Mouse (Mus musculus): Measurements from ENCODE around the gene Nagpa. TPM values are rescaled to one million over a fixed set of nuclear protein-coding genes. Genes with fewer than 3 reads are reported as not detected.

The Nagpa gene
- polyA plus RNA-seq, 1 experiment from 2014 or later = 12.4 TPM

DNA sequence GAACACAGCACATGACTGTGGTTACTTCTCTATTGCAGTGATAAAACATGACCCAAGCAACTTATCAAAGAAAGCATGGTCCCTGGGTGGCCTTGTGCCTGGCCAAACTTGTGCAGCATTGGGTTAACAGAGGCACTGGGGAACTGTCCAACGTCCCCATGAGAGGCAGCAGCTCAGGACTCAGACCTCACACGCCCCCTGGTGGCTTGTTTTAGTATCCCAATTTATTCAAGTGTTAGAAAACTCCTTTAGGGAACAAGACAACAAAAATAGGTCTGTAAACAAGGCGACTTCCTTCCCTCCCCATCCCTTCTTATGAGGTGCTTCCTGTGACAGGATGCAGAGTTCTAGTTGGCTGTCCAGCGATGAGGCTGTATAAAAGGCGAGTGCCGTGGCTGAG is 8.7 kb downstream of the Nagpa start:
- no peak for ATAC-seq (replicated peaks; ENCODE audit: insufficient number of reproducible peaks, insufficient read depth, low FRiP score, low read depth)
- H3K4me2 ChIP-seq = no peak overlapping the region
- no peak overlapping the region for H3K4me3 ChIP-seq
- no peaks in the 10 kb centered on the region for H3K9me3 ChIP-seq (replicated peaks)
- H3K27me3 ChIP-seq = no peaks in the 10 kb centered on the region; the same call in 1 of the 2 replicates
- H3K27ac ChIP-seq = no peak overlapping the region
- no peaks in the 10 kb centered on the region for H3K4me1 ChIP-seq (replicated peaks)
- WGBS = 32% methylated on average over 6 of the region's 6 CpGs
- peaks cover 8% of the 10 kb centered on the region; the same call in 1 of the 2 replicates for H3K36me3 ChIP-seq
- H3K9ac ChIP-seq = no peak overlapping the region

DNA sequence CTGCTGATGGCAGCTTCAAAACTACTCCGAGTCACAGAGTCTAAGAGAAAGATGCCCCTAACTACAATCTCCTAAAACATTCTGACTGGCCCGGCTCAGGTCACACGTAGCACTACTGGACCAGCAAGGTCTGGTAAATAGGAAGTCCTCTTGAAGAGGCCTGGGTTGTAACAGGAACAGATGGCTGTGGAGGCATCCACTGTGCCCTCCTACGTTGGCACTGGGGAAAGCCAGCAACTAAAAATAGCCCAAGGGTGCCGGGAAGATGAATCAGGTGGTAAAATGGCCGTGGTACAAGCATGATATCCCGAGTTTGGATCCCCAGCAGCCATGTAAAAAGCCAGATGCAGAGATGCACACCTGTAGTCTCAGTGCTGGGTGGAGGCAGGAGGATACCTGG is 17.6 kb downstream of the Nagpa start:
- Histone ChIP-seq H3K4me3 (no peak overlapping the region), H3K9me3 (replicated peaks) (no peaks in the 10 kb centered on the region), H3K27ac (0 out of 2 replicates have a peak overlapping the region, but pooled peaks have one; percentile 9), H3K9ac (no peak overlapping the region), H3K4me1 (replicated peaks) (peaks cover 10% of the 10 kb centered on the region; the same call in 1 of the 2 replicates), H3K27me3 (no peaks in the 10 kb centered on the region; the same call in 1 of the 2 replicates), H3K36me3 (no peaks in the 10 kb centered on the region), H3K4me2 (no peak overlapping the region)
- WGBS = 33% methylated on average over 7 of the region's 7 CpGs
- no peak for ATAC-seq (replicated peaks; ENCODE audit: insufficient number of reproducible peaks, insufficient read depth, low FRiP score, low read depth)

DNA sequence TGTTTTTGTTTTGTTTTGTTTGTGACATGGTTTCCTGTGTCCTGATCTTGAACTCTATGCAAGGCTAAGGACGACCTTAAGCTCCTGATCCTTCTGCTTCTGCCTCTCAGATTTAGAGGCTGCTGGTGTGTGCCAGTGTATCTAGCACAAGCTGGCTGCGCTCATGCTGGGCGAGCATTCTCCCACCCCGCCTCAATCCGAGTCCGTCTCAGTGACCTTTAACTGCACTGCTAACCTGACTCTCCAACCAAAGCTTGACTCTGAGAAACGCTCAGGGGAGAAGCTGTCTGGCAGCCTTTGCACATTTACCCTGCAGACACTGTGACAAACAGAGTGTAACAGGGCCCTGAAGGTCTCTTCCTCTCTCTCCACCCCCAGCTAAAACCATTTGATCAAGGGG is 18.1 kb downstream of the Nagpa start:
- H3K9ac ChIP-seq = no peak overlapping the region; the same call in 1 of the 2 replicates
- H3K4me2 ChIP-seq = no peak overlapping the region
- ATAC-seq (replicated peaks; ENCODE audit: insufficient number of reproducible peaks, insufficient read depth, low FRiP score, low read depth) = no peak
- 54% methylated on average over 7 of the region's 7 CpGs for WGBS
- peaks cover 10% of the 10 kb centered on the region; the same call in 1 of the 2 replicates for H3K4me1 ChIP-seq (replicated peaks)
- H3K4me3 ChIP-seq = no peak overlapping the region
- 0 out of 2 replicates have a peak overlapping the region, but pooled peaks have one; percentile 9 for H3K27ac ChIP-seq
- H3K9me3 ChIP-seq (replicated peaks) = no peaks in the 10 kb centered on the region
- no peaks in the 10 kb centered on the region for H3K36me3 ChIP-seq
- no peaks in the 10 kb centered on the region; the same call in 1 of the 2 replicates for H3K27me3 ChIP-seq

DNA sequence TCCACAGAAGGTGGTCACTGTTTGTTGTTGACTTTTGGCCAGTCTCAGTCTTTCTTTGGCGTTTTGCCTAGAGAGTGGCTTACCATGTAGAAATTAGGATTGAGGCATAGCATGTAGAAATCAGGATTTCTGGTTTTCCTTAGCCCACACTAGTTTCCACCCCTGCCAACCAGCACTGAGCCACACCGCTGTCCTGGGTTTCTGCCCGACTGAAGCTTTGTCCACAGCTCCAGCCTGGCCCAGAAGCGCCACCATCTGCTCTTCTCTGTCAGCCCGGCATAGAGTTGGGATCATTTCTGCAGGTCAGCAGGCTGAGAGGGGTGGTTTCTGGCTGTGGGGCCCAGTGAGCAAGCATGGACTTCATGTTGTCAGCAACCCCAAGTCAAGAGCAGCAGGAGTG is 18.9 kb downstream of the Nagpa start:
- Histone ChIP-seq H3K4me3 (no peak overlapping the region), H3K4me1 (replicated peaks) (peaks cover 10% of the 10 kb centered on the region; the same call in 1 of the 2 replicates), H3K27me3 (no peaks in the 10 kb centered on the region), H3K4me2 (no peak overlapping the region), H3K27ac (no peak overlapping the region), H3K36me3 (no peaks in the 10 kb centered on the region), H3K9me3 (replicated peaks) (no peaks in the 10 kb centered on the region), H3K9ac (no peak overlapping the region)
- ATAC-seq (replicated peaks; ENCODE audit: insufficient number of reproducible peaks, insufficient read depth, low FRiP score, low read depth) = no peak
- WGBS = 75% methylated on average over 5 of the region's 5 CpGs

DNA sequence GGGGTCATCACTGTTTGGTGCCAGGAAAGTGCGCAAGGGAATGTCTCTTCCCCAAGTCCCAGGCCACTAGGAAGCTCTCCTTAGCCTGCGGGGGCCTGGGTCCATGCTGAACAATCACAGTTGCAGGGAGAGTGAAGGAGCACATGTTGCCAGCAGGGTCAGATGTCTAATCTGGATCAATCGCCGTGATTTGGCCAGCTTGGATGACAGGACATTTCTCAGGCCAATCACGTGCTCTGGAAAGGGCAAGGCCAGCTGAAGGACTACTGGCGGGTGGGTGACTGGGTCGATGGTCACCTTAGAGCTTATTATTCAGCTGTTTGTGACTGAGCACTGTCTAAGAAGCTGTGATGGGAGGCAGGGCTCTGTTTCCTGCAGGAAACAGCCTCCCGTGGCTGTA is 19.7 kb downstream of the Nagpa start:
- Histone ChIP-seq H3K9me3 (replicated peaks) (no peaks in the 10 kb centered on the region), H3K27ac (no peak overlapping the region), H3K4me1 (replicated peaks) (peaks cover 10% of the 10 kb centered on the region; the same call in 1 of the 2 replicates), H3K36me3 (no peaks in the 10 kb centered on the region), H3K27me3 (no peaks in the 10 kb centered on the region), H3K4me2 (no peak overlapping the region), H3K4me3 (no peak overlapping the region), H3K9ac (no peak overlapping the region)
- no peak for ATAC-seq (replicated peaks; ENCODE audit: insufficient number of reproducible peaks, insufficient read depth, low FRiP score, low read depth)
- 61% methylated on average over 8 of the region's 8 CpGs for WGBS

DNA sequence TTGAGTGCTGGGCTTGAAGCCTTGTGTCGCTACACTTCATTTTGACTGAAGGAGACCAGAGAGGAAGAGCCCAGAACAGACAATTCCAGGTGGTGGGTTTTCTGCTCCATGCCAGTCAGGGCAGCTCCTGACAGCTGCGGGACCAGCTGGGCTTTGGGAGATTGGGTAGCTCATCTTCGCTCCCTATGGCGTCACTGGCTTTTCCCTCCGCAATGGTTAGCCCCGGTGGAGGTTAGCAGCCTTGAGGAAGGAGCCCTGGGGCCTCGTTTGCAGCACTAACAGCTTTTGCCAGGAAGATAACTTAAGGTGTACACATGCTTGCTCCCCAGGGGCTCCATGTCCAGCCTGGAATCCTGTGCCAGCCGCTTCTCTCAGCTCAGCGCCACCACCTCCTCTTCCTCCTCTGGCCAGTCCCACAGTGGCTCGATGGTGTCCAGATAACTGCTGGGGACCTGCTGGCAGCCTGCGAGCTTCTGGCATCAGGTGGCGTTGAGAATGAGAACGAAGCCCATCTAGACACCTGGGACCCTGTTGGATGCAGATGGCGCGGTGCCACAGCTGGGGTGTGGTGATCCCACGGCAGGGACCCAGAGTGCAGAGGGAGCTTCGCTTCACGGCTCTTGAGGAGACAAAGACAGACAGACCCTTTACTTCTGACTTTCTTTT is 20.4 kb downstream of the Nagpa start:
- peaks cover 10% of the 10 kb centered on the region; the same call in 1 of the 2 replicates for H3K4me1 ChIP-seq (replicated peaks)
- H3K4me2 ChIP-seq = no peak overlapping the region
- H3K36me3 ChIP-seq = no peaks in the 10 kb centered on the region
- no peak overlapping the region for H3K27ac ChIP-seq
- H3K9me3 ChIP-seq (replicated peaks) = no peaks in the 10 kb centered on the region
- no peak overlapping the region for H3K9ac ChIP-seq
- no peaks in the 10 kb centered on the region for H3K27me3 ChIP-seq
- no peak overlapping the region for H3K4me3 ChIP-seq
- 77% methylated on average over 18 of the region's 18 CpGs for WGBS
- ATAC-seq (replicated peaks; ENCODE audit: insufficient number of reproducible peaks, insufficient read depth, low FRiP score, low read depth) = no peak

DNA sequence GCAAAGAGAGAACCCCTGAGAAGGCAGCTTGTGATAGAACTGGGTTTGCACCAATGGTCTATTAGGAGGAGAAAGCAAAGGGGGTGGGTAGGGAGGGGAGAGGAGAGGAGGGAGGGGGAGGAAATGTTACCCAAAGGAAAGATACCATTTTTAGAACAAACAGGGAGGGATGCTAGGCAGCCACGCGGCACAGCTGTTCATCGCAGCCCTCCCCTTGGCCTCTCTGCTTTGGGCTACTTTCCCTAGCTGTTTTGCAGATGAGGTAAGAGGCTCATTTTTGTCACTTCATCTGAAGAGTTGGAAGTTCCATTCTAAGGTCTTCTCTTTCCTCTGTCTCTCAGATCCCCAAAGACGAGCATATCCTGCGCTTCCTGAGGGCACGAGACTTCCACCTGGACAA is 31.2 kb downstream of the Nagpa start:
- H3K36me3 ChIP-seq = no peaks in the 10 kb centered on the region
- H3K4me3 ChIP-seq = no peak overlapping the region
- 72% methylated on average over 6 of the region's 6 CpGs for WGBS
- H3K27me3 ChIP-seq = no peaks in the 10 kb centered on the region
- no peak overlapping the region for H3K27ac ChIP-seq
- peaks cover 16% of the 10 kb centered on the region for H3K4me1 ChIP-seq (replicated peaks)
- ATAC-seq (replicated peaks; ENCODE audit: insufficient number of reproducible peaks, insufficient read depth, low FRiP score, low read depth) = no peak
- no peaks in the 10 kb centered on the region for H3K9me3 ChIP-seq (replicated peaks)
- no peak overlapping the region for H3K9ac ChIP-seq
- no peak overlapping the region for H3K4me2 ChIP-seq

DNA sequence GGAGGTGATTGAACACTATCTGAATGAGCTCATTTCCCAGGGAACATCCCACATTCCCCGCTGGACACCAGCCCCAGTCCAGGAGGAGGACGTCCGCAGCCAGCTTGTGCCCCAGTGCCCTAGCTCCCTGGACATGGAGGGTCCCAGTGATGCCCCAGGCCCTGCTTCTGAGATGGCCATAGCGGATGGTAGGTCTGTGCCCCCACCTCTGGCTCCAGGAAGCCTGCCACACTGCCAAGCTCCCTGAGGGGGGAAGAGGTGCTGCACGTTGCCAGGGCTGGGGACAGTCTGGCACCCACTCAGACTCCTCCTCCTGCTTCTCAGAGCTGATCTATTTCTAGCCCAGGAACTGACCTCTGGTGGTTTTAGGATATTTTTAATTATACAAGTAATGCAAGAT is 35.0 kb downstream of the Nagpa start:
- ATAC-seq (replicated peaks; ENCODE audit: insufficient number of reproducible peaks, insufficient read depth, low FRiP score, low read depth) = peak; percentile 56; the same call in 1 of the 2 replicates
- 42% methylated on average over 5 of the region's 5 CpGs for WGBS
- peaks cover 35% of the 10 kb centered on the region for H3K4me1 ChIP-seq (replicated peaks)
- peak overlapping the region; percentile 51; the same call in 1 of the 2 replicates for H3K27ac ChIP-seq
- H3K4me3 ChIP-seq = no peak overlapping the region
- no peaks in the 10 kb centered on the region for H3K9me3 ChIP-seq (replicated peaks)
- H3K4me2 ChIP-seq = no peak overlapping the region
- no peaks in the 10 kb centered on the region for H3K36me3 ChIP-seq
- no peak overlapping the region for H3K9ac ChIP-seq
- no peaks in the 10 kb centered on the region for H3K27me3 ChIP-seq

DNA sequence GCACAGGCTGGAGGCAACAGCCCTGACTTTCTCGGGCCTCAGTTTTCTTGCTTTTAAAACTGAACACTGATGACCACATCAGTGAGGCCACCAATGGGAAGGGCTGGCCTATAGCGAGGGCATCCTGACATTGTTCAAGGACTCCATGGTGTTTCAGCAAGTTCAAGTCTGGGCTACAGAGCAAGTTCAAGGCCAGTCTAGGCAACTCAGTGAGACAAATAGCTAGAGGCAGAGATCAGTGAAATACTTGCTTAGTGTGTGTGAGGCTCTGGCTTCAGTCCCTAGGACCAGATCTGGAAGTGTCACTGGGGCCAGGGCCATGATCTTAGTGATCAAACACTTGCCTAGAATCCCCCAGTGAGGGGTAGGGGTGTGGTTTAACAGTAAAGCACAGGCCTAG is 35.8 kb downstream of the Nagpa start:
- no peak overlapping the region for H3K27ac ChIP-seq
- no peak for ATAC-seq (replicated peaks; ENCODE audit: insufficient number of reproducible peaks, insufficient read depth, low FRiP score, low read depth)
- H3K36me3 ChIP-seq = no peaks in the 10 kb centered on the region
- H3K4me2 ChIP-seq = no peak overlapping the region
- no peaks in the 10 kb centered on the region for H3K27me3 ChIP-seq
- no peaks in the 10 kb centered on the region for H3K9me3 ChIP-seq (replicated peaks)
- H3K4me1 ChIP-seq (replicated peaks) = peaks cover 35% of the 10 kb centered on the region
- H3K4me3 ChIP-seq = no peak overlapping the region
- WGBS = 84% methylated on average over 2 of the region's 2 CpGs
- no peak overlapping the region for H3K9ac ChIP-seq

DNA sequence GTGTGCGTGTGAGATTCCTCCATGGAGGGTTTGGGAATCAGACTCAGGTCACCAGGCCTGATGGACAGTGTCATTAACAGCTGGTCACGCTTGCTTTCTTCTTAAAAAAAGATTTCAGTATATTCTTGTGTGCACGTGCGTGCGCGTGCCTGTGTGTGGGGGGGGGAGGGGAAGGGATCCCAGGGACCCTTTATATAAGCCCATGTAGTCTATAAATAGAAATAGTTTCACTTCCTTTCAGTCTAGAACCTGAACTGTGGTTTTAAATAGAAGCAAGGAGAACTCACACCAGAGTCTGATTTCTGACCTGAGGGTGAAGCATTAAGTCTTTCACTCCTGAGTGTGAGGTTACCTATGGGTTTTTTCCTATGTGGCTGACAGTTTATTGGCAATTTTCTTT is 39.5 kb downstream of the Nagpa start:
- H3K4me3 ChIP-seq = no peak overlapping the region
- H3K36me3 ChIP-seq = no peaks in the 10 kb centered on the region
- H3K9ac ChIP-seq = no peak overlapping the region
- H3K27ac ChIP-seq = no peak overlapping the region
- no peak overlapping the region for H3K4me2 ChIP-seq
- 45% methylated on average over 6 of the region's 6 CpGs for WGBS
- peaks cover 30% of the 10 kb centered on the region for H3K4me1 ChIP-seq (replicated peaks)
- H3K9me3 ChIP-seq (replicated peaks) = no peaks in the 10 kb centered on the region
- ATAC-seq (replicated peaks; ENCODE audit: insufficient number of reproducible peaks, insufficient read depth, low FRiP score, low read depth) = no peak; the same call in 1 of the 2 replicates
- no peaks in the 10 kb centered on the region for H3K27me3 ChIP-seq

DNA sequence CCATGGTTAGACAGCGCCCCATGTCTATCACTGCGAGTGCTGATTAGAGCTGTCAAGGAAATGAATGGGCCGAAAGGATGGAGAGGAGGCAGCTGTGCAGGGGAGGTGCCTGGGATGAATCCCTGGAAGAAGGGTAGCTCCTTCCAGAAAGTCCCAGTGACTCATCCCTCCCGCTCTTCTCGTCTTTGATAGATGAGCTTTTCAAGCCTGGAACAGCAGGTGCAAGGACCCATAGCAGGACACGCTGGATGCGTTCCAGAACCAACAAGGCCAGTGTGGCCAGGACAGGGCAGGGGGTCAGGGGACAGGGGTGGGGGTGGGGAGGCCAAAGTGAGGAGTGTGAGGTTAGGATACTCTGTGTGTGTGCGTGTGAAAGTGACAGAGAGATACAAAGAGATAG is 44.6 kb downstream of the Nagpa start:
- Histone ChIP-seq H3K9ac (no peak overlapping the region), H3K4me2 (no peak overlapping the region), H3K4me3 (no peak overlapping the region), H3K4me1 (replicated peaks) (peaks cover 5% of the 10 kb centered on the region), H3K27ac (no peak overlapping the region), H3K36me3 (no peaks in the 10 kb centered on the region), H3K27me3 (no peaks in the 10 kb centered on the region), H3K9me3 (replicated peaks) (no peaks in the 10 kb centered on the region)
- 52% methylated on average over 8 of the region's 8 CpGs for WGBS
- ATAC-seq (replicated peaks; ENCODE audit: insufficient number of reproducible peaks, insufficient read depth, low FRiP score, low read depth) = no peak

DNA sequence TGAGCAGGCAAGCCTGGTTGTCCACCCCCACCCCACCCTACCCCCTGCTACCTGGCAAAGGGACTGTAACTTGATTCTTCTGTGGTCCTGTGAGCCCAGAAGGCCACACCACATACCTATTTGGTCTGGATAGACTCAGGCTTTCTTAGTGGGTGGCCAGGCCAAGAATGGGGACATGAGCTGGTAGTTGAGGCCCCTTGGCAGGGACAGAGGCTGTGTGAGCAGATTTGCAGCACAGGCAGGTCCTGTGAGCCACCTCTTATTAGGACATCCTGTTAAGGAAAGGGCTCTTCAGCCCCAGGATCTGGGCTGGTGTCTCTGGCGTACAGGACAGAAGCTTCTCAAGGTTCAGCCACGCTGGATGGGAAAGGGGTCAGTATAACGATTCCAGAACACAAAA is 46.7 kb downstream of the Nagpa start:
- no peaks in the 10 kb centered on the region for H3K9me3 ChIP-seq (replicated peaks)
- no peak overlapping the region for H3K4me3 ChIP-seq
- no peak overlapping the region for H3K9ac ChIP-seq
- no peaks in the 10 kb centered on the region for H3K36me3 ChIP-seq
- no peak overlapping the region for H3K27ac ChIP-seq
- H3K4me2 ChIP-seq = no peak overlapping the region
- no peak for ATAC-seq (replicated peaks; ENCODE audit: insufficient number of reproducible peaks, insufficient read depth, low FRiP score, low read depth)
- H3K4me1 ChIP-seq (replicated peaks) = no peaks in the 10 kb centered on the region
- H3K27me3 ChIP-seq = no peaks in the 10 kb centered on the region
- 76% methylated on average over 3 of the region's 3 CpGs for WGBS
